Mouse (Mus musculus): ENCODE data around the gene Nek3.
"Not testable (repeated sequence)": the region's sequence is repeated elsewhere in the genome, so short reads cannot be mapped to it uniquely, and the experiment has no call there.

The Nek3 gene

GRCm38 (mm10) chr8:22143764-22144491 lies 22.3 kb downstream of the Nek3 start:
- DNase-seq (ENCODE audit: low read depth, low spot score): no peak

- no peak for DNase-seq (ENCODE audit: low read depth, low spot score)
These were observed 23.6 kb downstream of the Nek3 start for GRCm38 (mm10) chr8:22142592-22142991.

GRCm38 (mm10) chr8:22141836-22142385 lies 24.3 kb downstream of the Nek3 start:
- DNase-seq (ENCODE audit: low read depth, low spot score): no peak

GRCm38 (mm10) chr8:22136462-22136861 lies 29.8 kb downstream of the Nek3 start:
- DNase-seq (ENCODE audit: low read depth, low spot score): not testable (repeated sequence)

GRCm38 (mm10) chr8:22134750-22135135 lies 31.5 kb downstream of the Nek3 start:
- no peak for DNase-seq (ENCODE audit: low read depth, low spot score)

- no peak for DNase-seq (ENCODE audit: low read depth, low spot score)
These were observed 32.0 kb downstream of the Nek3 start for GRCm38 (mm10) chr8:22134078-22134749.

- DNase-seq (ENCODE audit: low read depth, low spot score): peak; percentile 26
These were observed 34.2 kb downstream of the Nek3 start for GRCm38 (mm10) chr8:22132062-22132461.

GRCm38 (mm10) chr8:22124220-22125152 lies 41.7 kb downstream of the Nek3 start, which contains the start of gene Nek5:
Nek5 (minus strand) TSS chr8:22125053.
- peak; percentile 94 for DNase-seq (ENCODE audit: low read depth, low spot score)

GRCm38 (mm10) chr8:22107020-22107419 lies 59.2 kb downstream of the Nek3 start:
- no peak for DNase-seq (ENCODE audit: low read depth, low spot score)

- DNase-seq (ENCODE audit: low read depth, low spot score): peak; percentile 28
These were observed 74.7 kb downstream of the Nek3 start for GRCm38 (mm10) chr8:22091568-22091967.

GRCm38 (mm10) chr8:22089226-22089625 lies 77.0 kb downstream of the Nek3 start:
- DNase-seq (ENCODE audit: low read depth, low spot score): peak; percentile 63

- DNase-seq (ENCODE audit: low read depth, low spot score): no peak
These were observed 86.8 kb downstream of the Nek3 start for GRCm38 (mm10) chr8:22079313-22080007.
